Mouse (Mus musculus) embryonic facial prominence, embryonic 15.5 days (tissue): ENCODE data around the gene Tiam2. TPM values are rescaled to one million over a fixed set of nuclear protein-coding genes. Genes with fewer than 3 reads are reported as not detected.
A peak's percentile ranks its signal among the peaks of the same experiment; 100 is the strongest.

Source experiments
- ATAC-seq: fragments of 200-750 bp; cut with Nextera tagmentation; 2 replicates; pipeline ENCODE4 v1.8.0; 2017; ENCODE audit warnings: low read depth, moderate TSS enrichment; ENCODE audit not compliant: insufficient number of reproducible peaks, low FRiP score, low TSS enrichment
- H3K27ac ChIP-seq: fragments of 300-500 bp; sonication (generic); replicated peaks from 2 replicates; pipeline ENCODE4 v1.5.1; 2015; ENCODE audit warnings: mild to moderate bottlenecking, inconsistent platforms
- H3K27me3 ChIP-seq: fragments of 300-500 bp; sonication (generic); 2 replicates; pipeline ENCODE4 v1.6.1; 2015; ENCODE audit warnings: inconsistent platforms
- H3K36me3 ChIP-seq: fragments of 300-500 bp; sonication (generic); 2 replicates; pipeline ENCODE4 v1.6.1; 2015; ENCODE audit warnings: mild to moderate bottlenecking, inconsistent platforms
- H3K4me1 ChIP-seq: fragments of 300-500 bp; sonication (generic); 2 replicates; pipeline ENCODE4 v1.6.1; 2015; ENCODE audit warnings: inconsistent platforms
- H3K4me2 ChIP-seq: fragments of 300-500 bp; sonication (generic); replicated peaks from 2 replicates; pipeline ENCODE4 v1.6.1; 2015; ENCODE audit warnings: mild to moderate bottlenecking, inconsistent platforms
- H3K4me3 ChIP-seq: fragments of 300-500 bp; sonication (generic); replicated peaks from 2 replicates; pipeline ENCODE4 v1.5.1; 2015; ENCODE audit warnings: mild to moderate bottlenecking, inconsistent platforms
- H3K9ac ChIP-seq: fragments of 300-500 bp; sonication (generic); 2 replicates; pipeline ENCODE4 v1.6.1; 2015; ENCODE audit warnings: inconsistent platforms
- H3K9me3 ChIP-seq: fragments of 300-500 bp; sonication (generic); replicated peaks from 2 replicates; pipeline ENCODE4 v1.6.1; 2016; ENCODE audit warnings: inconsistent platforms
- WGBS: fragments of 180-500 bp; shearing (Covaris S2); methylation state at CpG from one replicate; pipeline ENCODE4 v1.1.7; 2015; 5-methylcytosine and 5-hydroxymethylcytosine counted together
- polyA plus RNA-seq: library from polyadenylated mRNA; unstranded; fragments of >200 nt; fragmentation: Nextera tagmentation; extraction: Ambion mirVana; gene quantifications from 2 replicates; pipeline ENCODE4 v1.2.1, GENCODE M21; 2015

Tiam2 gene
- polyA plus RNA-seq, 1 experiment from 2014 or later: 18.2 TPM

- no peak overlapping the region for H3K27ac ChIP-seq
- H3K36me3 ChIP-seq: peaks cover 29% of the 10 kb centered on the region
- H3K9me3 ChIP-seq: no peaks in the 10 kb centered on the region
- H3K4me3 ChIP-seq: no peak overlapping the region
- WGBS: 80% methylated on average over 12 of the region's 12 CpGs
- no peak overlapping the region for H3K4me2 ChIP-seq
- H3K27me3 ChIP-seq: no peaks in the 10 kb centered on the region
- ATAC-seq: no peak
- H3K4me1 ChIP-seq: no peaks in the 10 kb centered on the region
- no peak overlapping the region for H3K9ac ChIP-seq
These were observed 126.4 kb downstream of the Tiam2 start for GRCm38 (mm10) chr17:3452571-3453311.

- H3K27ac ChIP-seq: no peak overlapping the region
- no peak overlapping the region for H3K4me2 ChIP-seq
- 39% methylated on average over 10 of the region's 10 CpGs for WGBS
- no peaks in the 10 kb centered on the region for H3K27me3 ChIP-seq
- ATAC-seq: no peak
- H3K4me1 ChIP-seq: no peaks in the 10 kb centered on the region
- H3K4me3 ChIP-seq: no peak overlapping the region
- H3K9me3 ChIP-seq: no peaks in the 10 kb centered on the region
- no peak overlapping the region for H3K9ac ChIP-seq
- peaks cover 25% of the 10 kb centered on the region for H3K36me3 ChIP-seq
These were observed 127.6 kb downstream of the Tiam2 start for GRCm38 (mm10) chr17:3453946-3454345.

- Histone ChIP-seq H3K9ac (no peak overlapping the region), H3K4me3 (no peak overlapping the region), H3K4me2 (no peak overlapping the region), H3K9me3 (no peaks in the 10 kb centered on the region), H3K36me3 (peaks cover 25% of the 10 kb centered on the region), H3K4me1 (no peaks in the 10 kb centered on the region), H3K27ac (no peak overlapping the region), H3K27me3 (no peaks in the 10 kb centered on the region)
- 86% methylated on average over 9 of the region's 9 CpGs for WGBS
- ATAC-seq: no peak
These were observed 128.5 kb downstream of the Tiam2 start for GRCm38 (mm10) chr17:3454850-3455249.

- H3K4me2 ChIP-seq: no peak overlapping the region
- WGBS: 68% methylated on average over 2 of the region's 2 CpGs
- H3K27ac ChIP-seq: no peak overlapping the region; the same call in 1 of the 2 replicates
- H3K9ac ChIP-seq: no peak overlapping the region
- peaks cover 17% of the 10 kb centered on the region; the same call in 1 of the 2 replicates for H3K36me3 ChIP-seq
- no peaks in the 10 kb centered on the region; the same call in 1 of the 2 replicates for H3K4me1 ChIP-seq
- ATAC-seq: peak; percentile 43; the same call in 1 of the 2 replicates
- H3K9me3 ChIP-seq: no peaks in the 10 kb centered on the region
- H3K4me3 ChIP-seq: no peak overlapping the region
- no peaks in the 10 kb centered on the region for H3K27me3 ChIP-seq
These were observed 131.7 kb downstream of the Tiam2 start for GRCm38 (mm10) chr17:3457914-3458681.

GRCm38 (mm10) chr17:3465861-3466260 is 139.5 kb downstream of the Tiam2 start:
- WGBS: 64% methylated on average over 4 of the region's 4 CpGs
- Histone ChIP-seq H3K4me3 (no peak overlapping the region), H3K4me1 (peaks cover 15% of the 10 kb centered on the region), H3K27ac (no peak overlapping the region), H3K27me3 (no peaks in the 10 kb centered on the region), H3K36me3 (0 out of 2 replicates have a peak, but pooled peaks cover 5% of the 10 kb centered on the region), H3K4me2 (no peak overlapping the region), H3K9me3 (no peaks in the 10 kb centered on the region), H3K9ac (no peak overlapping the region)
- no peak for ATAC-seq

- peaks cover 15% of the 10 kb centered on the region for H3K4me1 ChIP-seq
- H3K36me3 ChIP-seq: no peaks in the 10 kb centered on the region
- WGBS: 84% methylated on average over 3 of the region's 3 CpGs
- no peaks in the 10 kb centered on the region for H3K27me3 ChIP-seq
- no peak for ATAC-seq
- H3K9ac ChIP-seq: no peak overlapping the region
- no peak overlapping the region for H3K4me3 ChIP-seq
- H3K27ac ChIP-seq: no peak overlapping the region
- no peak overlapping the region for H3K4me2 ChIP-seq
- H3K9me3 ChIP-seq: no peaks in the 10 kb centered on the region
These were observed 140.3 kb downstream of the Tiam2 start for GRCm38 (mm10) chr17:3466681-3467080.

- H3K4me3 ChIP-seq: no peak overlapping the region
- peaks cover 3% of the 10 kb centered on the region; the same call in 1 of the 2 replicates for H3K36me3 ChIP-seq
- 82% methylated on average over 8 of the region's 8 CpGs for WGBS
- H3K9ac ChIP-seq: no peak overlapping the region
- no peak overlapping the region for H3K27ac ChIP-seq
- H3K4me2 ChIP-seq: no peak overlapping the region
- no peaks in the 10 kb centered on the region for H3K9me3 ChIP-seq
- H3K4me1 ChIP-seq: peaks cover 15% of the 10 kb centered on the region
- no peak for ATAC-seq
- no peaks in the 10 kb centered on the region for H3K27me3 ChIP-seq
These were observed 141.4 kb downstream of the Tiam2 start for GRCm38 (mm10) chr17:3467636-3468324.

- H3K9me3 ChIP-seq: no peaks in the 10 kb centered on the region
- H3K4me3 ChIP-seq: no peak overlapping the region
- H3K27ac ChIP-seq: no peak overlapping the region
- no peak for ATAC-seq
- H3K9ac ChIP-seq: no peak overlapping the region
- H3K4me2 ChIP-seq: no peak overlapping the region
- H3K36me3 ChIP-seq: peaks cover 3% of the 10 kb centered on the region; the same call in 1 of the 2 replicates
- no peaks in the 10 kb centered on the region for H3K27me3 ChIP-seq
- no peaks in the 10 kb centered on the region for H3K4me1 ChIP-seq
- WGBS: 87% methylated on average over 6 of the region's 6 CpGs
These were observed 145.6 kb downstream of the Tiam2 start for GRCm38 (mm10) chr17:3472018-3472417.

GRCm38 (mm10) chr17:3476546-3476945 is 150.2 kb downstream of the Tiam2 start:
- H3K27me3 ChIP-seq: no peaks in the 10 kb centered on the region
- H3K9me3 ChIP-seq: no peaks in the 10 kb centered on the region
- H3K4me3 ChIP-seq: no peak overlapping the region
- H3K4me1 ChIP-seq: no peaks in the 10 kb centered on the region
- 77% methylated on average over 2 of the region's 2 CpGs for WGBS
- no peak overlapping the region for H3K4me2 ChIP-seq
- no peak overlapping the region for H3K27ac ChIP-seq
- peaks cover 13% of the 10 kb centered on the region; the same call in 1 of the 2 replicates for H3K36me3 ChIP-seq
- no peak for ATAC-seq
- H3K9ac ChIP-seq: no peak overlapping the region

- H3K9me3 ChIP-seq: no peaks in the 10 kb centered on the region
- ATAC-seq: no peak
- 57% methylated on average over 7 of the region's 7 CpGs for WGBS
- no peak overlapping the region for H3K4me2 ChIP-seq
- H3K27ac ChIP-seq: no peak overlapping the region
- peaks cover 19% of the 10 kb centered on the region; the same call in 1 of the 2 replicates for H3K36me3 ChIP-seq
- no peaks in the 10 kb centered on the region for H3K27me3 ChIP-seq
- no peaks in the 10 kb centered on the region for H3K4me1 ChIP-seq
- H3K9ac ChIP-seq: no peak overlapping the region
- no peak overlapping the region for H3K4me3 ChIP-seq
These were observed 155.5 kb downstream of the Tiam2 start for GRCm38 (mm10) chr17:3481576-3482575.
